Mouse (Mus musculus) embryonic facial prominence, embryonic 10.5 days (tissue): ENCODE results near the gene Cldn13. TPM values are rescaled to one million over a fixed set of nuclear protein-coding genes. Genes with fewer than 3 reads are reported as not detected.
"Not testable (repeated sequence)": the region's sequence is repeated elsewhere in the genome, so short reads cannot be mapped to it uniquely, and the experiment has no call there.

Experiments used
- DNase-seq: peaks from one replicate; pipeline ENCODE4 v3.0.0-alpha.2; 2017; ENCODE audit warnings: low spot score
- H3K27ac ChIP-seq: fragments of 300-500 bp; sonication (generic); replicated peaks from 2 replicates; pipeline ENCODE4 v1.5.1; 2016; ENCODE audit warnings: mild to moderate bottlenecking
- H3K27me3 ChIP-seq: fragments of 300-500 bp; sonication (generic); replicated peaks from 2 replicates; pipeline ENCODE4 v1.6.1; 2016; ENCODE audit warnings: low read depth, mild to moderate bottlenecking; ENCODE audit not compliant: poor library complexity, severe bottlenecking
- H3K36me3 ChIP-seq: fragments of 300-500 bp; sonication (generic); replicated peaks from 2 replicates; pipeline ENCODE4 v1.6.1; 2016; ENCODE audit warnings: mild to moderate bottlenecking, moderate library complexity
- H3K4me1 ChIP-seq: fragments of 300-500 bp; sonication (generic); 2 replicates; pipeline ENCODE4 v1.6.1; 2016
- H3K4me3 ChIP-seq: fragments of 300-500 bp; sonication (generic); 2 replicates; pipeline ENCODE4 v1.5.1; 2016; ENCODE audit warnings: mild to moderate bottlenecking, moderate library complexity
- H3K9me3 ChIP-seq: fragments of 300-500 bp; sonication (generic); 2 replicates; pipeline ENCODE4 v1.6.1; 2016; ENCODE audit warnings: mild to moderate bottlenecking
- WGBS: fragments of 180-500 bp; shearing (Covaris S2); methylation state at CpG from one replicate; pipeline ENCODE4 v1.1.7; 2016; 5-methylcytosine and 5-hydroxymethylcytosine counted together
- polyA plus RNA-seq: library from polyadenylated mRNA; unstranded; fragments of >200 nt; fragmentation: Nextera tagmentation; extraction: Ambion mirVana; gene quantifications from 2 replicates; pipeline ENCODE4 v1.2.1, GENCODE M21; 2016

The Cldn13 gene
- polyA plus RNA-seq, 1 experiment from 2014 or later, result 2.8 TPM

GRCm38 (mm10) chr5:134945266-134945959 lies 30.1 kb upstream of the Cldn13 start:
- Histone ChIP-seq H3K4me1 (peaks cover 36% of the 10 kb centered on the region), H3K27ac (peak overlapping the region; percentile 73), H3K9me3 (no peaks in the 10 kb centered on the region), H3K27me3 (peaks cover 47% of the 10 kb centered on the region), H3K4me3 (peak overlapping the region; percentile 51), H3K36me3 (no peaks in the 10 kb centered on the region)
- 36% methylated on average over 19 of the region's 19 CpGs for WGBS
- DNase-seq, result no peak

GRCm38 (mm10) chr5:134944179-134944578 lies 28.9 kb upstream of the Cldn13 start:
- Histone ChIP-seq H3K4me3 (no peak overlapping the region), H3K36me3 (no peaks in the 10 kb centered on the region), H3K27ac (no peak overlapping the region), H3K4me1 (peaks cover 36% of the 10 kb centered on the region), H3K9me3 (no peaks in the 10 kb centered on the region), H3K27me3 (peaks cover 47% of the 10 kb centered on the region)
- DNase-seq, result no peak
- 81% methylated on average over 5 of the region's 5 CpGs for WGBS

DNA sequence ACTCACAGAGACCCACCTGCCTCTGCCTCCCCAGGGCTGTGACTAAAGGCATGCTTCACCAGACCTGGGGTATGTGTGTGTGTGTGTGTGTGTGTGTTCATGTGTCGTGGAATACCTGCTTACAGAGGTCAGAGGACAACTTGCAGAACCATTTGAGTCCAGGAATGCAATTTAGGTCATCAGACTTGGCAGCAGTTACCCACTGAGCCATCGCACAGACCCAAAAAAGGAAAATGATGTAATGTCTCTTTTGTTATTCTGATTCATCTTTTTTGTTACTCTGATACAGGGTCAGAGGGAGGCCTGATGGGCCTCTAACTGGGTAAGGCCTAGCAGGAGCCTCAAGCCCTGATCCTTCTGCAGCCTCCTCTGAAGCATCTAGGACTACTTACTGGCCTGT lies 27.4 kb upstream of the Cldn13 start:
- WGBS, result 78% methylated on average over 2 of the region's 2 CpGs
- H3K4me1 ChIP-seq, result peaks cover 31% of the 10 kb centered on the region
- no peaks in the 10 kb centered on the region for H3K9me3 ChIP-seq
- no peak overlapping the region for H3K4me3 ChIP-seq
- H3K36me3 ChIP-seq, result no peaks in the 10 kb centered on the region
- H3K27ac ChIP-seq, result no peak overlapping the region
- DNase-seq, result no peak
- peaks cover 38% of the 10 kb centered on the region for H3K27me3 ChIP-seq

DNA sequence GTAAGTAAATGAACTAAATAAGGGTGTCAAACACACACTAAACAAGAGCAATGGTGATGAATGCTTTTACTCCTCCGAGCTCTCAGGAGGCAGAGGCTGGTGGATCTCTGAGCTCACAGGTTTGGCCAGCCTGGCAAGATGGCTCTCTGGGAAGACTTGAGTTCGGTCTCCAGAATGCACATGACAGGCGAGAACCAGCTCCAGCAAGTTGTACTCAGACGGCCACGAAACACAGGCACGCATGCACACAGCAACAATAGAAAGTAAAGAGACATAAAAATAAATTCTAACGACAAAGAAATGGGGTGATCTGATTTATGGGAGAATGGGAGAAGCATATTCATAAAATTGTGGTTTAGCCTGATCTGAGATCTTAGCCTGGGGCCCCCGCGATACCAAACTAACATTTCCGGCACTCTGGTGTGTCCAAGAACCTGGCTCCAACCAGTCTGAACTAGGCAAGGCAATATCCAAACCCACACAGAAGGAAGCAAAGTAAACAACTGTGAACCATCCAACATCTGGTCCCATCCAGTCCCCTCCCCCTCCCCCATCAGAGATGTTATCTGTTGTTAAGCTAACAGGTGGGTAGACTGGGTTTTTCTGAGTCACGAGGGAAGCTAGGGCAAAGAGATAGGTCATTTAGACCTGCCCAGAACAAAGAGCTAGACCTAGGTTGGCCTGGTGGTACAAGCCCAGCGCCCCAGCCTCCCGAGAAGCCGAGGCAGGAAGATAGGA lies 26.3 kb upstream of the Cldn13 start:
- no peaks in the 10 kb centered on the region for H3K9me3 ChIP-seq
- H3K27me3 ChIP-seq, result peaks cover 27% of the 10 kb centered on the region
- no peak overlapping the region for H3K4me3 ChIP-seq
- 79% methylated on average over 14 of the region's 14 CpGs for WGBS
- peaks cover 20% of the 10 kb centered on the region for H3K4me1 ChIP-seq
- DNase-seq, result no peak
- H3K36me3 ChIP-seq, result no peaks in the 10 kb centered on the region
- no peak overlapping the region for H3K27ac ChIP-seq

DNA sequence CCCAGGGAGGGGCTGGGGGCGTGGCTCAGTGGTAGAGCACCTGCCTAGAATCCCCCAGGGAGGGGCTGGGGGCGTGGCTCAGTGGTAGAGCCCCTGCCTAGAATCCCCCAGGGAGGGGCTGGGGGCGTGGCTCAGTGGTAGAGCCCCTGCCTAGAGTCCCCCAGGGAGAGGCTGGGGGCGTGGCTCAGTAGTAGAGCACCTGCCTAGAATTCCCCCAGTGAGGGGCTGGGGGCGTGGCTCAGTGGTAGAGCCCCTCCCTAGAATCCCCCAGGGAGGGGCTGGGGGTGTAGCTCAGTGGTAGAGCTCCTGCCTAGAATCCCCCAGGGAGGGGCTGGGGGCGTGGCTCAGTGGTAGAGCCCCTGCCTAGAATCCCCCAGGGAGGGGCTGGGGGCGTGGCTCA lies 24.2 kb upstream of the Cldn13 start:
- H3K36me3 ChIP-seq, result peaks cover 11% of the 10 kb centered on the region; the same call in 1 of the 2 replicates
- not testable (repeated sequence) for H3K9me3 ChIP-seq

DNA sequence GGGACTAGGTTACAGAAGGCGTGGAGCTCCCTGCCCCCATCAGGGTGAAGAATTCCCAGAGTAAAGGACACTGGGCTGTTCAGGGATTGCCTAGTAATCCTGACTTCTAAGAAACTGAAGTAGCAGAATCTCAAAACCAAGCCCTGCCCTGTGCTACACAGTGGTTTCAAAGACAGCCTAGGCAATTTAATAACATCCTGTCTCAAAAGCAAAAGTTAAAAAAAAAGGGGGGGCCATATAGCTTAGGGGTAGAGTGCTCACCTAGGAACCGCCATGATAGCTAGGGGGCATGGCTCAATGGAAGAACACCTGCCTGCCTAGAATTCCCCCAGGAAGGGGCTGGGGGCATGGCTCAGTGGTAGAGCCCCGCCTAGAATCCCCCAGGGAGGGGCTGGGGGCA lies 23.7 kb upstream of the Cldn13 start:
- H3K4me3 ChIP-seq, result no peak overlapping the region
- H3K27me3 ChIP-seq, result peaks cover 1% of the 10 kb centered on the region
- peaks cover 8% of the 10 kb centered on the region; the same call in 1 of the 2 replicates for H3K4me1 ChIP-seq
- no peaks in the 10 kb centered on the region for H3K9me3 ChIP-seq
- DNase-seq, result no peak
- WGBS, result 72% methylated on average over 3 of the region's 3 CpGs
- peaks cover 16% of the 10 kb centered on the region for H3K36me3 ChIP-seq
- H3K27ac ChIP-seq, result no peak overlapping the region

More for the DNA sequence above, 24.2 kb upstream of the Cldn13 start:
- not testable (repeated sequence) for H3K4me3 ChIP-seq, H3K27me3 ChIP-seq, H3K27ac ChIP-seq, DNase-seq
- WGBS, result 75% methylated on average over 5 of the region's 7 CpGs
- H3K4me1 ChIP-seq, result peaks cover 12% of the 10 kb centered on the region; the same call in 1 of the 2 replicates

DNA sequence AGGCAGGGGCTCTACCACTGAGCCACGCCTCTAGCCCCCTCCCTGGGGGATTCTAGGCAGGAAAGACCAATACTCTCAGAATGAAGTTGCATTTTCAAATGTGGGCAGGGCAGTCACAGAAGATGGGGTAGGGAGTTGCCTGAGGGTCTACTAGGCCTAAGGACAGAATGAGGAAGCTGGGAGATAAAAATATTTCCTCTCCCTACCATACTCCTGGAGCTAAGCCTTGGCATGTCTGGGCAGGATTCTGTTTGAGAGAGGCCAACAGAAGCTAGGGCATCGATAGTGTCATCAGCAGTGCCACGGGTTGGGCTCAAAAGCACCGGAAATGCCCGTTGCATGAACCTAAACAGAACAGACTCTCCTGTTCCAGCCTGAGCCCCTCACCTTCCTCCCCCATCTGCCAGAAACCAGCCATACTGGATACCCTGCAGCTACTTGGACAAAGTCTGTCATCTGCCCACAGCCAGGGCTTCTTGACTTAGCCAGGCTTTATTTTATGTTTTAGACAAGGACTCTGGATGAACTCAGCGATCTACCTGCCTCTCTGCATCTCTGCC lies 21.4 kb upstream of the Cldn13 start:
- H3K27ac ChIP-seq, result no peak overlapping the region
- H3K36me3 ChIP-seq, result peaks cover 22% of the 10 kb centered on the region
- no peak for DNase-seq
- WGBS, result 88% methylated on average over 6 of the region's 6 CpGs
- peaks cover 13% of the 10 kb centered on the region for H3K4me1 ChIP-seq
- H3K27me3 ChIP-seq, result no peaks in the 10 kb centered on the region
- H3K4me3 ChIP-seq, result no peak overlapping the region
- H3K9me3 ChIP-seq, result no peaks in the 10 kb centered on the region

- DNase-seq, result no peak
- WGBS, result 95% methylated on average over 6 of the region's 6 CpGs
- H3K36me3 ChIP-seq, result peaks cover 22% of the 10 kb centered on the region
- no peak overlapping the region for H3K4me3 ChIP-seq
- no peak overlapping the region for H3K27ac ChIP-seq
- H3K4me1 ChIP-seq, result peaks cover 10% of the 10 kb centered on the region
- H3K9me3 ChIP-seq, result no peaks in the 10 kb centered on the region
- no peaks in the 10 kb centered on the region for H3K27me3 ChIP-seq
Measured at GRCm38 (mm10) chr5:134936051-134936450, 20.7 kb upstream of the Cldn13 start.

GRCm38 (mm10) chr5:134934666-134935065 lies 19.3 kb upstream of the Cldn13 start:
- Histone ChIP-seq H3K9me3 (no peaks in the 10 kb centered on the region), H3K27ac (no peak overlapping the region), H3K27me3 (no peaks in the 10 kb centered on the region; the same call in 1 of the 2 replicates), H3K4me1 (peaks cover 10% of the 10 kb centered on the region), H3K36me3 (peaks cover 22% of the 10 kb centered on the region), H3K4me3 (no peak overlapping the region)
- no peak for DNase-seq
- WGBS, result 92% methylated on average over 3 of the region's 3 CpGs

DNA sequence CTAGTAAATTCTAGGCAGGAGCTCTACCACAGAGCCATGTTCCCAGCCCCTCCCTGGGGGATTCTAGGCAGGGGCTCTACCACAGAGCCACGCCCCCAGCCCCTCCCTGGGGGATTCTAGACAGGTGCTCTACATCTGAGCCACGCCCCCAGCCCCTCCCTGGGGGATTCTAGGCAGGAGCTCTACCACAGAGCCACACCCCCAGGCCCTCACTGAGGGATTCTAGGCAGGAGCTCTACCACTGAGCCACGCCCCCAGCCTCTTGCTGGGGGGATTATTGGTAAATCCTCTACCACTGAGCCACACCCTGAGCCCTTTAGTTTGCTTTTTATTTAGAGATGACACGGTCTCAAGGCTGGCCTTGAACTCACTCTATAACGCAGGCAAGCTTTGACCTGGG lies 18.4 kb upstream of the Cldn13 start:
- peaks cover 10% of the 10 kb centered on the region for H3K4me1 ChIP-seq

DNA sequence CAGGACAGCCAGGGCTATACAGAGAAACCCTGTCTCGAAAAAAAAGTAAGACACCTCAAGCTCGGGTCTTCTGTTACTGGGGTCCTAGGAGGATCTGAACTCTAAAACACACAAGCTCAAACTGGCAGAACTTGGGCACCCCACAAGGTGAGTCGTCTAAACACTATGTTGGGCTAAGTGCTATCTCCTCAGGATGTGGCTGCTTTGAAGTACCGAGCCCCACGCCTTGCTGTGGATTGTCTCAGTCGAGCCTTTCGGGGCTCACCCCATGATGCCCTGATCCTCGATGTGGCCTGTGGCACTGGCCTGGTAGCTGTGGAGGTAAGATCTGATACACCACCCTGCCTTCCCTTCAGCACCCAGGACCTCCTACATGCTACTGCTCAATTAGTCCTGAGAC lies 18.0 kb upstream of the Cldn13 start:
- no peak overlapping the region for H3K27ac ChIP-seq
- H3K27me3 ChIP-seq, result no peaks in the 10 kb centered on the region; the same call in 1 of the 2 replicates
- peaks cover 22% of the 10 kb centered on the region for H3K36me3 ChIP-seq
- 92% methylated on average over 8 of the region's 8 CpGs for WGBS
- H3K4me1 ChIP-seq, result peaks cover 10% of the 10 kb centered on the region
- peak overlapping the region; percentile 78; the same call in 1 of the 2 replicates for H3K4me3 ChIP-seq
- H3K9me3 ChIP-seq, result no peaks in the 10 kb centered on the region
- no peak for DNase-seq

More for the DNA sequence above, 18.4 kb upstream of the Cldn13 start:
- not testable (repeated sequence) for H3K27ac ChIP-seq, H3K27me3 ChIP-seq, DNase-seq, H3K9me3 ChIP-seq
- Histone ChIP-seq H3K36me3 (peaks cover 22% of the 10 kb centered on the region), H3K4me3 (peak overlapping the region; percentile 11; the same call in 1 of the 2 replicates)
- 89% methylated on average over 5 of the region's 5 CpGs for WGBS

DNA sequence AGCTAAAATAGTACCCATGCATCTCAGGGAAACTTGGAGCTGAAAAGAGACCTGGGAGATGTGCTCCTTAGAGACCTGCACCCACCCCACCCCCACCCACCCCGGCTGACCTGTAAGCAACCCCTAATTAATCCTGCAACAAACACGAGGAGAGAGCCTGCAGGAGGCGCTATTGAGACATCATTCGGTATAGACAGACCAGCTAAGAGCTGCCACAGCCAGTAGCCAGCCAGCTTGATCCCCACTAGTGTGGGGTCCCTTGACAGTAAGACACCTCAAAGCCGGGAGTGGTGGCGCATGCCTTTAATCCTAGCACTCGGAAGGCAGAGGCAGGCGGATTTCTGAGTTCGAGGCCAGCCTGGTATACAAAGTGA lies 17.6 kb upstream of the Cldn13 start:
- Histone ChIP-seq H3K27ac (peak overlapping the region; percentile 89), H3K9me3 (no peaks in the 10 kb centered on the region), H3K36me3 (peaks cover 22% of the 10 kb centered on the region), H3K27me3 (no peaks in the 10 kb centered on the region; the same call in 1 of the 2 replicates), H3K4me3 (peak overlapping the region; percentile 78), H3K4me1 (peaks cover 10% of the 10 kb centered on the region)
- peak; percentile 70 for DNase-seq
- 45% methylated on average over 9 of the region's 9 CpGs for WGBS
